Mouse (Mus musculus) heart, embryonic 14.5 days (tissue): ENCODE data around the gene Lsm2. TPM values are rescaled to one million over a fixed set of nuclear protein-coding genes. Genes with fewer than 3 reads are reported as not detected.
"Not testable (repeated sequence)": the region's sequence is repeated elsewhere in the genome, so short reads cannot be mapped to it uniquely, and the experiment has no call there.

Experiments used
- ATAC-seq: fragments of 200-750 bp; cut with Nextera tagmentation; 2 replicates; pipeline ENCODE4 v1.8.0; 2017; ENCODE audit warnings: low read depth, moderate TSS enrichment; ENCODE audit not compliant: insufficient number of reproducible peaks, insufficient read depth, low FRiP score
- H3K27ac ChIP-seq, 2 experiments: fragments of 200-500 bp in 1 of 2; fragments of 300-500 bp in 1 of 2; sonication (generic) in 1 of 2; replicated peaks in 1 of 2; 2 replicates each; pipeline ENCODE4 v1.5.1; 2012 to 2014; ENCODE audit warnings: low read depth in 2 of 2, low read length in 2 of 2, control low read depth in 1 of 2, mild to moderate bottlenecking in 1 of 2, mixed read lengths in 1 of 2; ENCODE audit not compliant: control insufficient read depth in 1 of 2, insufficient read depth in 1 of 2
- H3K27me3 ChIP-seq: fragments of 300-500 bp; sonication (generic); 2 replicates; pipeline ENCODE4 v1.6.1; 2014; ENCODE audit warnings: mild to moderate bottlenecking, low read length, control low read depth; ENCODE audit not compliant: control insufficient read depth, insufficient read depth
- H3K36me3 ChIP-seq: fragments of 300-500 bp; sonication (generic); 2 replicates; pipeline ENCODE4 v1.6.1; 2014; ENCODE audit warnings: mild to moderate bottlenecking, control low read depth, low read length, mixed read lengths; ENCODE audit not compliant: control insufficient read depth, insufficient read depth
- H3K4me1 ChIP-seq, 2 experiments: fragments of 200-500 bp in 1 of 2; fragments of 300-500 bp in 1 of 2; sonication (generic) in 1 of 2; 2 replicates each; pipeline ENCODE4 v1.6.1; 2012 to 2014; ENCODE audit warnings: low read length in 2 of 2, control low read depth in 1 of 2, mixed read lengths in 1 of 2; ENCODE audit not compliant: control insufficient read depth in 2 of 2, insufficient read depth in 2 of 2
- H3K4me2 ChIP-seq: fragments of 300-500 bp; sonication (generic); 2 replicates; pipeline ENCODE4 v1.6.1; 2014; ENCODE audit warnings: mild to moderate bottlenecking, low read length
- H3K4me3 ChIP-seq, 2 experiments: fragments of 200-500 bp in 1 of 2; fragments of 300-500 bp in 1 of 2; sonication (generic) in 1 of 2; 2 replicates each; pipeline ENCODE4 v1.5.1; 2012 to 2014; ENCODE audit warnings: low read length in 2 of 2, mild to moderate bottlenecking in 2 of 2, control low read depth in 1 of 2, low read depth in 1 of 2, moderate library complexity in 1 of 2; ENCODE audit not compliant: control insufficient read depth in 1 of 2, insufficient read depth in 1 of 2
- H3K9ac ChIP-seq: fragments of 300-500 bp; sonication (generic); 2 replicates; pipeline ENCODE4 v1.6.1; 2014; ENCODE audit warnings: mild to moderate bottlenecking, low read length
- H3K9me3 ChIP-seq: fragments of 300-500 bp; sonication (generic); 2 replicates; pipeline ENCODE4 v1.6.1; 2016; ENCODE audit warnings: low read length, control low read depth; ENCODE audit not compliant: control insufficient read depth
- WGBS: fragments of 180-500 bp; shearing (Covaris S2); extraction: QIAGEN DNeasy Blood & Tissue Kit; methylation state at CpG from one replicate; pipeline ENCODE4 v1.1.7; 2014; 5-methylcytosine and 5-hydroxymethylcytosine counted together
- polyA plus RNA-seq: library from polyadenylated mRNA; unstranded; fragments of >200 nt; fragmentation: Nextera tagmentation; extraction: Ambion mirVana; gene quantifications from 2 replicates; pipeline ENCODE4 v1.2.1, GENCODE M21; 2014

Gene Lsm2
- polyA plus RNA-seq, 1 experiment from 2014 or later: 136 TPM

GRCm38 (mm10) chr17:34944362-34944761 lies 37.3 kb upstream of the Lsm2 start:
- no peak for ATAC-seq
- H3K4me2 ChIP-seq: no peak overlapping the region

GRCm38 (mm10) chr17:34946486-34947140 lies 35.0 kb upstream of the Lsm2 start:
- no peak overlapping the region for H3K9ac ChIP-seq
- no peaks in the 10 kb centered on the region for H3K9me3 ChIP-seq
- no peaks in the 10 kb centered on the region for H3K27me3 ChIP-seq
- peaks cover 22% of the 10 kb centered on the region for H3K36me3 ChIP-seq
- no peak overlapping the region for H3K4me2 ChIP-seq
- H3K4me3 ChIP-seq: no peak overlapping the region
- H3K4me1 ChIP-seq: peaks cover 5 to 20% of the 10 kb centered on the region in 2 experiments
- 91% methylated on average over 5 of the region's 5 CpGs for WGBS
- no peak overlapping the region for H3K27ac ChIP-seq
- ATAC-seq: no peak

More at GRCm38 (mm10) chr17:34944362-34944761, 37.3 kb upstream of the Lsm2 start:
- H3K4me1 ChIP-seq: peaks cover 3 to 10% of the 10 kb centered on the region in 2 experiments; a peak in 2 of 4 replicates
- H3K27ac ChIP-seq: no peak overlapping the region
- no peak overlapping the region for H3K4me3 ChIP-seq
- no peak overlapping the region; the same call in 1 of the 2 replicates for H3K9ac ChIP-seq
- H3K36me3 ChIP-seq: peaks cover under 1% of the 10 kb centered on the region
- no peaks in the 10 kb centered on the region for H3K9me3 ChIP-seq
- H3K27me3 ChIP-seq: no peaks in the 10 kb centered on the region

DNA sequence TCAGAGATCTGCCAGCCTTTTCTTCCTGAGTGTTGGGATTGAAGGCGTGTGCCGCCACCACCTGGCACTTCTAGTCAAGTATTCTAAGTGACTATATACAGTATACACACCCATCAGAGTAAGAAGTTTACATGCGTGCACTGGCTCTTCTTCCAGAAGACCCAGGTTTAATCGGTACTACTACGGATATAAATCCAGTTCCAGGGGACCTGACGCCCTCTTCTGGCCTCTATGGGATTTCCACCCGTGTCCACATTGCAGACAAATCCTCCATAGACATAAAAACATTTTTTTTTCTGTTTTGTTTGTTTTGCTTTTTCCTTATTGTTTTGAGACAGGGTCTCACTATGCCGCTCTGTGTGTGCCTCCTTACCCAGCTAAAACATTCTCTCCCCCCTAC lies 34.1 kb upstream of the Lsm2 start:
- H3K4me2 ChIP-seq: no peak overlapping the region
- WGBS: 24% methylated on average over 8 of the region's 8 CpGs
- H3K36me3 ChIP-seq: peaks cover 22% of the 10 kb centered on the region
- peaks cover 3 to 17% of the 10 kb centered on the region in 2 experiments for H3K4me1 ChIP-seq
- no peak overlapping the region for H3K9ac ChIP-seq
- no peak overlapping the region for H3K27ac ChIP-seq
- H3K4me3 ChIP-seq: no peak overlapping the region
- H3K9me3 ChIP-seq: no peaks in the 10 kb centered on the region
- no peak for ATAC-seq
- H3K27me3 ChIP-seq: no peaks in the 10 kb centered on the region

- peaks cover 22% of the 10 kb centered on the region for H3K36me3 ChIP-seq
- not testable (repeated sequence) for ATAC-seq, H3K27ac ChIP-seq, H3K27me3 ChIP-seq, H3K4me2 ChIP-seq, H3K9me3 ChIP-seq, H3K4me3 ChIP-seq, H3K9ac ChIP-seq
- H3K4me1 ChIP-seq: peaks cover 3 to 17% of the 10 kb centered on the region in 2 experiments
- 63% methylated on average over 9 of the region's 9 CpGs for WGBS
Observed at GRCm38 (mm10) chr17:34948721-34949552, 32.7 kb upstream of the Lsm2 start.

- no peak overlapping the region for H3K4me3 ChIP-seq
- WGBS: 39% methylated on average over 4 of the region's 4 CpGs
- H3K27me3 ChIP-seq: no peaks in the 10 kb centered on the region
- no peak overlapping the region for H3K27ac ChIP-seq
- no peak for ATAC-seq
- H3K9ac ChIP-seq: no peak overlapping the region
- peaks cover 3 to 13% of the 10 kb centered on the region in 2 experiments for H3K4me1 ChIP-seq
- peaks cover 22% of the 10 kb centered on the region for H3K36me3 ChIP-seq
- H3K9me3 ChIP-seq: no peaks in the 10 kb centered on the region
- H3K4me2 ChIP-seq: no peak overlapping the region
Observed at GRCm38 (mm10) chr17:34949553-34949969, 32.1 kb upstream of the Lsm2 start.

DNA sequence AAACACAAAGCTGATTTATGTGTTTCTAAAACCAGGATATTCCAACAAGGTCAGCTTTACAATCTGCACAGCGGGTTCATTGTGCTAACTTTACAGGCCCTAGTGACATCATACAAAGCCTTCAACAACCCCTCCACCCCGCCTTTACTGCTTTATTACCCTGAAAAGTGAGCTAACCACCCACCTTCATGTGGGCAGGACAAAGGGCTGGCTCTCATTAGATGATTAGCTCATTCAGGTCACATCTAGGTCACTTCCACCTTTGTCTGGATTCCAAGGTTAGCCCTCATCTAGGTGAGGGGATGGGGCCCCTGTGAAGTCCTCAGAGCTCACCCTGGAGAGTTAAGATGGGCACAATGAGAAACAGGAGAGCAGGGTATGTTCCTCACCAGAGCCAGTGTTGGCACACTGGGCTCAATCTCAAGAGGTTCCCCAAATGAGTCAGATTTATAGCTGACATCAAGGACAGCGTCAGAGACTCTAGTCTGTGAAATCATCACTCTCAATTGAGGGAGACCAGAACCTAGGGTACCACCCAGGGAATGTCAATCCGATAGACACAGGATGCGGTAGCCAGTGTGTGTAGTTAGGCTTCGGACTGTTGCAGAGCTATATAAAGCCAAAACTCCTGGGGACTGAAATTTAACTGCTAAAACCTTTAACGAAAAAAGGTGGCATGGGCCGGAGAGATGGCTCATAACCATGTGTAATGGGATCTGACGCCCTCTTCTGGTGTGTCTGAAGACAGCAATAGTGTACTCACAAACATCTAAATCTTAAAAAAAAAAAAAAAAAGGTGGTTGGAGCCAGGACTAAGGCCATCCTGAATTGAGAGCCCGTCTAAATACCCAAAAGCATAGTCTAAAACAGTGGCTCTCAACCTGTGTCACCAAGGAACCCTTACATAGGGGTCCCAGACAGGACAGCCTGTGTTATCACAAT lies 30.9 kb upstream of the Lsm2 start:
- H3K36me3 ChIP-seq: peaks cover 22% of the 10 kb centered on the region
- H3K27me3 ChIP-seq: no peaks in the 10 kb centered on the region
- WGBS: 34% methylated on average over 10 of the region's 10 CpGs
- no peaks in the 10 kb centered on the region for H3K9me3 ChIP-seq
- peak overlapping the region; percentile 76 to 85 for H3K27ac ChIP-seq
- peaks cover 3 to 13% of the 10 kb centered on the region in 2 experiments for H3K4me1 ChIP-seq
- H3K4me3 ChIP-seq: peak overlapping the region; percentile 98 to 99
- H3K9ac ChIP-seq: peak overlapping the region; percentile 100
- peak overlapping the region; percentile 78 for H3K4me2 ChIP-seq
- ATAC-seq: no peak
